Mouse (Mus musculus): ENCODE measurements around the gene Sh3d19.
A peak's percentile ranks its signal among the peaks of the same experiment; 100 is the strongest.

The Sh3d19 gene

GRCm38 (mm10) chr3:86028658-86029375 lies 57.9 kb downstream of the Sh3d19 start:
- no peak for DNase-seq (ENCODE audit: low read depth, low spot score)

DNA sequence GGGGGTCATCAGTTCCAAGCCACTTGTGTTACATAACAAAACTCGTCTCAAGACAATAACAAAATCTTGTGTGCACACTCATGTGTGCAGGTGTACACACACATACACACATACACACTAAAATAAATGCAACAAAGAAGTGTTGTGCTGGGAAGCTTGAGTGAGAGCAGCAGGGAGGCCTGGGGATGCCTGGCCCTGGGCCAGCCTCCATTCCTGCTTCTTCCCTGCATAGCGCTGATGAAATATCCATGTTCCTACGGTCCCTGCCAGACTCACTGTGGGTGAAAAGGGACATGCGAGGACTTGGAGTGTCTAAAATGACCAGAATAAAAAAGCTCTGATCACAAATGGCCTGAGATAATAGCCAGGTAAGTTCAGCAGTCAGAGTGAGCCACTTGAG lies 59.7 kb downstream of the Sh3d19 start:
- DNase-seq (ENCODE audit: low read depth, low spot score): no peak

DNA sequence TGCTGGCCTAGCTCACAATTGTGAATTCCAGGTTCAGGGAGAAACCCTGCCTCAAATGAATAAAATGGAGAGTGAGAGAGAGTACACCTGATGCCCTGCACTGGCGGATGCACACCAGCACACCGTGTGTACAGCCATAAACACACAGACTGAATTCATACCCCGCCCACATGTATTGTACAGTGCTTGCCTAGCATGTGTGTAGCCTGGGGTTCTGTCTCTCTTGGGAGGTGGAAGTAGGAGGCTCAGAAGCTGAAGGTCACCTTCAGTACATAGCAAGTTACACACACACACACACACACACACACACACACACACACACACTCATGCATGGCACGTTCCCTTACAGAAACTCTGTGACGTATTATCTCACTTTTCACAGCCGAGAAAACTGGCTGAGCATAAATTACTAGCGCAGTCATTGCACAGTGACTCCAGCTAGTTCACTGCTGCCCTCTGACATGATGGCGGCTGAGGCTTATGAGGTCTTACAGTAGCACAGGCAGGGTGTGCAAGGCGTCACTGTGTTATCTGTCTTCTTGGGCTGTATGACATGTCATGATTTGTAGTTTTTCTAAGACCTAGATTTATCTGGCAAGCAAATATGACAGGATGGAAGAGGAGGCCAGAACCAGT lies 62.7 kb downstream of the Sh3d19 start:
- no peak for DNase-seq (ENCODE audit: low read depth, low spot score)

DNA sequence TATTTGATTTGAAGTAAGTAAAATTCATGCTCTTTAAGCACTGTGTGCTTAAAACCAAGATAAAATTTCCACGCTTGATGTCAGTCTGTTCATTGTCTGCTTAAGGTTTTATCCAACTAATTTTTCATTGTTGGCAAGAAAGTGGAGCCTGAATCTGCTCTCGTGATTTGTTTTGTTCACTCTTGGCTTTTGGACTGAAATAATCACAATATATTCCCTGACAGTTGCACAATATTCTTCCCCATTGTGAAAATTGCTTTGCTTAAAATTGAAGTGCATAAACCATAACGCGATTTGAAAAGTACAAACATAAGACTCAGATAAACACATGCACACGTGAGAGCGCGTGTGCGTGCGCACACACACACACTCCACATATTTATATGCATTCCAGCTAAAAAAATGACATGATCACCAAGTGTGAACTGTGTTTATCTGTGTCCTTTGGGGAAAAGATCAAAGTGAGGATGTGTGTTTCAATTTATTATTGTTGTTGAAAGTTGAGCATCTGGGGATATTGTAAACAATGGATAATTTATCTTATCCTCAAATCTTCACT lies 67.1 kb downstream of the Sh3d19 start:
- no peak for DNase-seq (ENCODE audit: low read depth, low spot score)

DNA sequence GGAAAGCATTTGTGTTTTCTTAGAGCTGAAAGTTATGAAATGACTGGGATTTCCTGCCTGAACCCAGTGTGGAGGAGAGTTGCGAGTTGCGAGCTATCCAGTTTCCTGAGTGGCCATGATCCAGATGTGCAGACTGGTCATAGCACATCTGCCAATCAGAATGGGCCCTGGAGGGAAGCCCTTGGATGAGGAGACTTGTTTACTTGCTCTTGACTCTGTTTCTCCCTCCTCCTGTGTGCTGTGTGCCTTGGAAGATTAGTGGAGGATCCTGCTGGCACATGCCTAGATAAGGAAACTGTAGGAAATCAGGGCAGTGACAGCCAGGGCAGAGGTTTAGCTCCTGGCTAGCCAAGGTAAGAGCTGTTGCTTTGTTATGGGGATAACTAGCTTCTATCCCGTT lies 67.7 kb downstream of the Sh3d19 start:
- DNase-seq (ENCODE audit: low read depth, low spot score): no peak

DNA sequence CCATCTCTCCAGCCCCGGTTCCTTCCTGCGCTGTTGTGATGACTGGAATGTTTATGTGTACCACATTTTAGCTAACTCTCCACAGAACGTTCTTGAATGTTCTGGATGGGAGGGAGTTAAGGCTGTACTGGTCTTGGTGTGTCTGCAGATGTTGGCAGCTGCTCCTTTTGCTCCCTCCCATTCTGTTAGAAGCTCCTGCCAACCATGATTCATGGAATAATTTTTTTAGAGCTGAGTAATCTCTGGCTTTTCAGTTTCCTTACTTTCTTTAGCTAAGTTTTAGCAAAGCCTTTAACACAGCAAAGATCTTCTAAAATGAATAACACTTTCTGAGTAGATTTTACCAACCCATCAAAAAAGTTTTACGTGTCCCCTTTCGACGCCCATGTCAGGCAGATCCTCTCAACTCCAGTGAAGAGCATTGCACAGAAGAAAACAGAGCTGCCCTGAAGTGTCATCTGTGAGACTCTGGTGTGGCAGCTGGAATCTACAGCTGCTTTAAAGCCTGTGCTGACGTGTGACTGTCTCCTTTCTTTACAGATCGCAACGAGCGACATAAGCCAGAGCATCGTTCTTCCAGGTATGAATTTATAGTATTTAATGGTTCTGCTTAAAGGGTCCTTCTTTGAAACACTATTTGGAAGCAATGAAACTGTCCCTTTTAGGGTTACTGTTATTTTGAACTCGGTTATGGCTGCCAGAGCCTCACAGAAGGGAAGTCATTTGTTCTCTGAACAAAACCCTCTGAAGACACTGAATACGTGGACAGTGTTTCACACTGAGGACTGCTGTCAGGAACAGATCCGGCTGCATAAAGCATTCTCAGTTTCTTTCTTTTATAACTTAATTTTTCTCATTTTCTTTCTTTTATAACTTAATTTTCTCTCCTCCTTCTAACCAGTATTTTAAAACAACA lies 69.6 kb downstream of the Sh3d19 start:
- DNase-seq (ENCODE audit: low read depth, low spot score): no peak

DNA sequence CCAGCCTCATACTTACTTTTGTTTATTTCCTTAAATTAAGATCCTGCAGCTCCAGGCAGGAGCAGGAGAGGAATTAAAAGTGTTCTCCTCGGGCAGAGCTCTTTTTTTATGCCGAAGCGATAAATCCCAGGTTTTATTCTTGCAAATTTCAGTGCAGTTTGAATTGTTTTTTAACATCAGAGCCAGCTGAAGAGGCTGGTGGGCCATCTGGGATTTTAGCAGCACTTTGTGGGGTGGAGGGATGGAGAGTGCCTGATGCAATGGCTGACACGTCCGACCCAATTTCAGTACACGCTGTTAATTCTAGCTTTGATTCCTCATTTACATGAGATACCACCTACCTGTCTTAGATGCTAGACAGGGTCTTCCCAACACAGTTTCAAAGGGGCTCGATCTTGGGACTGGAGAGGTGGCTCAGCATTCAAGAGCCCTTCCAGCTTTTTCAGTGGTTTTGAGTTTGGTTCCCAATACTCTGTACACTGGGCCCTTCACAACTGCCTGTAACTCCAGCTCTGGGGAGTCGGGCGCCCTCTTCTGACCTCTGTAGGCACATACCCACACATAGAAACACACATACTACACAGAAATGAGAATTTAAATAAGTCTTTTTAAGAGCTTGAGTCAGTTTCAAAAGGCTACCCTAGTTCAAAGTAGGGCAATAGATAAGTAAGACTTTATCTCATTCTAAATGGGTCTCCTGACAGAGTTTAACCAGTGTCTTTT lies 76.9 kb downstream of the Sh3d19 start:
- no peak for DNase-seq (ENCODE audit: low read depth, low spot score)

DNA sequence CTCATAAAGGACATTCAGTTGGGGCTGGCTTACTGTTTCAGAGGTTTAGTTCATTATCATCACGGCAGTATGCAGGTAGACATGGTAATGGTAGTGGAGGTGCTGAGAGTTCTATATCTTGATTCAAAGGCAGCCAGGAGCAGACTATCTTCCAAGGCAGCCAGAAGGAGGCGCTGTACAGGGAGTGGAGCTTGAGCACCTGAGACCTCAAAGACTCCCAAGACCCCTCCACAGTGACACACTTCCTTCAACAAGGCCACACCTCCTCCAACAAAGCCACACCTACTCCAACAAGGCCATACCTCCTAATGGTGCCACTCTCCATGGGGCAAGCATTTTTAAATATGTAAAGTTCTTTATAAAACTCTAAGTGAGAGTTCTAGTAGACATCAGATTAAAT lies 78.1 kb downstream of the Sh3d19 start:
- peak; percentile 24 for DNase-seq (ENCODE audit: low read depth, low spot score)

DNA sequence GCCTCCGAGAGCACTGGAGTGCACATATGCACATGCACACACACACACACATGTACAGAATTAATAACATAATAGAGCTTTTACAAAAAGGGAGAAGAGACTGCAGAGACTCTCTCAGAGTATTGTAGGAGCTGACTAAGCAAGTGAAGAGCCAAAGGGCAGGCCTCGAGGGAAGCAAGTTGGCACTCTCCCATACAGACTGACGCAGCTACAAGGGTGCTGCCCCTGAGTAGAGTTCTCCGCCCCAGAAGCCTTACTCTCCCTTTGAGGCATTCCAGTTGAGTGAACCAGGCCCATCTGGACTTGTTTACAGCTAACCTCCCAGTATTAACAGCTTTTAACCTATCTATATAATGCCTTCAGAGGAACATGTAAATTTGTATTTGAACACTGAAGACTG lies 85.8 kb downstream of the Sh3d19 start:
- DNase-seq (ENCODE audit: low read depth, low spot score): no peak

GRCm38 (mm10) chr3:86057436-86058095 lies 86.7 kb downstream of the Sh3d19 start:
- DNase-seq (ENCODE audit: low read depth, low spot score): no peak

DNA sequence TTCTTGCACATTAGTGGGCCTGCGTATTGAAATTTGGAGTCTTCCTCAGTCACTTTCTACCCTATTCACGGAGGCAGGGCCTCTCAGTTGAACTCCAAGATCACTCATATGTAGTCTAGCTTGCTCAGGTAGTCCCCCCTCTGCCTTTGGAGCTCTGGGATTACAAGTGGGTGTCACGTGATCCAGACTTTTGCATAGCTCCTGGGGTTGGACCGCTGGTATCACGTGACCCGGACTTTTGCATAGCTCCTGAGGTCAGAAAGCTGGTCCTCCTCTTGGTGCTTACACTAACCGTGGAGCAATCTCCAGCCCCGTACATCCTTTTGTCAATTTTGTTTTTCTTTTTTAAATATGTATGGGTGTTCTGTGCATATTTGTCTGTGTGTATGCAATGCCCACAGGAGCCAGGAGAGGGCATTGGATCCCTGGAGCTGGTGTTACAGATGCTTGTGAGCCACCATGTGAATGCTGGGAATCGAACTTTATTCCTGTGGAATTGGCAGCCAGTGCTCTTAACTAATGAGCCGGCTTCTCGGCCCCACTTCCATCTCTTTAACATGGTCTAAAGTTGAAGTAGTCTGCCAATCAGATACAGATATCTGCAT lies 98.8 kb downstream of the Sh3d19 start:
- peak; percentile 13 for DNase-seq (ENCODE audit: low read depth, low spot score)

- DNase-seq (ENCODE audit: low read depth, low spot score): no peak
These were observed 99.9 kb downstream of the Sh3d19 start for GRCm38 (mm10) chr3:86070799-86071198.

DNA sequence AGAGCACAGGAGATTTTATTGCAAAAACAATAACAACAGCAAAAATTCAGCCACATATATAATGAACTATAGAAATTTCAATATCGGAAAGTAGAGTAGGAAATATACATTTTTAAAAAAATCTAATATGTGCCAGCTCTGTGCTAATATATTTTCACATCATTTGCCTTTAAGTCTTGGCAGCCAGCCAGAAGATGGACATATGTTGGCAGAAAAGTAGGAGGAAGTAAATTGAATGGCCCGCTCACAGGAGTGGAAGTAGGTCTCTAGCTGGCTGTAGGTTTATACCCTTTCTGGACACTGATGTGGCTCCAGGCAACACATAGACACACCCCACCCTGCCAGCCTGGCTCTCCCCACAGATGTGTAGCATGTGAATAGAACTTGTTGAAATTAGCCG lies 101.2 kb downstream of the Sh3d19 start:
- DNase-seq (ENCODE audit: low read depth, low spot score): no peak

- no peak for DNase-seq (ENCODE audit: low read depth, low spot score)
These were observed 102.0 kb downstream of the Sh3d19 start for GRCm38 (mm10) chr3:86072889-86073288.

- DNase-seq (ENCODE audit: low read depth, low spot score): no peak
These were observed 104.7 kb downstream of the Sh3d19 start for GRCm38 (mm10) chr3:86075593-86075992.

GRCm38 (mm10) chr3:86076511-86077283 lies 105.8 kb downstream of the Sh3d19 start:
- no peak for DNase-seq (ENCODE audit: low read depth, low spot score)

GRCm38 (mm10) chr3:86083051-86083450 lies 112.1 kb downstream of the Sh3d19 start:
- no peak for DNase-seq (ENCODE audit: low read depth, low spot score)

- no peak for DNase-seq (ENCODE audit: low read depth, low spot score)
These were observed 114.1 kb downstream of the Sh3d19 start for GRCm38 (mm10) chr3:86085001-86085400.

DNA sequence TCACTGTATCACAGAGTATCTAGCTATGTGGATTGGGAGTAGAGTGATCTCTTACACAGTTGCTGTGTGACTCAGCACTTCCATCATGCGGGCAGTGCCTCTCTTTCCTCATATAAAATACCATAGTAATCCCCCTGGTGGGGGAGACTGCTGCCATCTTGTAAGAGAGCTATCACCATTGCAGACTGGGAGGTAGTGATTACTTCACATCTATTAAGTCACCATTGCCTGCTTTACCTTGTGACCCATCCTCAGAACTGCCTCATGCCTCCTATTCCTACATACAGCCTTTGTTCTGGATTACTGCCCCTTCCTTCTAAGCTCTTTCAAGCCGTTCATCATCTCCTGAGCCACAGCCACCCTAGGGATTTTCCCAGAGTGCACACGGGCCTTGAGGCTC lies 117.0 kb downstream of the Sh3d19 start:
- DNase-seq (ENCODE audit: low read depth, low spot score): no peak

Measured in A20 (cell line).